Mouse (Mus musculus) liver, embryonic 12.5 days (tissue): ENCODE measurements at regions not wholly inside any gene's neighbourhood (a gene's known extent, or its start where the extent isn't known, plus 50 kb on each side); places are given as distances from the start of the nearest gene placed in this dataset.

Experiments used
- ATAC-seq: fragments of 200-750 bp; cut with Nextera tagmentation; 2 replicates; pipeline ENCODE4 v1.8.0; 2017; ENCODE audit warnings: moderate number of reproducible peaks, mild to moderate bottlenecking, moderate library complexity
- H3K27ac ChIP-seq: fragments of 300-500 bp; sonication (generic); 2 replicates; pipeline ENCODE4 v1.5.1; 2016; ENCODE audit warnings: mild to moderate bottlenecking
- H3K27me3 ChIP-seq: fragments of 300-500 bp; sonication (generic); replicated peaks from 2 replicates; pipeline ENCODE4 v1.6.1; 2016; ENCODE audit warnings: mild to moderate bottlenecking, moderate library complexity
- H3K36me3 ChIP-seq: fragments of 300-500 bp; sonication (generic); 2 replicates; pipeline ENCODE4 v1.6.1; 2016; ENCODE audit warnings: mild to moderate bottlenecking, moderate library complexity
- H3K4me1 ChIP-seq: fragments of 300-500 bp; sonication (generic); 2 replicates; pipeline ENCODE4 v1.6.1; 2016
- H3K4me2 ChIP-seq: fragments of 300-500 bp; sonication (generic); 2 replicates; pipeline ENCODE4 v1.6.1; 2016; ENCODE audit warnings: mild to moderate bottlenecking, moderate library complexity
- H3K4me3 ChIP-seq: fragments of 300-500 bp; sonication (generic); 2 replicates; pipeline ENCODE4 v1.5.1; 2016; ENCODE audit warnings: mild to moderate bottlenecking, moderate library complexity
- H3K9ac ChIP-seq: fragments of 300-500 bp; sonication (generic); 2 replicates; pipeline ENCODE4 v1.6.1; 2016; ENCODE audit warnings: mild to moderate bottlenecking, moderate library complexity
- H3K9me3 ChIP-seq: fragments of 300-500 bp; sonication (generic); replicated peaks from 2 replicates; pipeline ENCODE4 v1.6.1; 2016; ENCODE audit warnings: mild to moderate bottlenecking, moderate library complexity
- WGBS: fragments of 180-500 bp; shearing (Covaris S2); methylation state at CpG from one replicate; pipeline ENCODE4 v1.1.7; 2016; ENCODE audit not compliant: insufficient replicate concordance; 5-methylcytosine and 5-hydroxymethylcytosine counted together

DNA sequence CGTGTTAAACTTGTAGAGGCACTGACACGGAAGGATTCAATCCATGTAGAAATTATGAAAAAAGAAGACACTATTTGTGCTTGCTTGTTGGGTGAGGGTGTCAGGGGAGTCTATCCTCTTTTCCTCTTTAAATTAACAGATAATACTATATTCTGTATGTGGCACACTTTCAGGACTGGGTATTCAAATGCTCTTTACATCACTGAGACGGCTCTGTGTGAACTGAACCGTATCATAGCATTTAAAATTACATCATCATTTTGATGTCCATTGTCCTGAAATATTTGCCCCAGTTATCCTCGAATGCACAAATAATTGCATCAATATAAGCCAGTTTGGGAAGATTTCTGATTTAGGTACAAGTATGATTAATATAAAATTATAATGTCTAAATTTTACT is 478.2 kb downstream of the Ptprc start:
- WGBS: 63% methylated on average over 5 of the region's 5 CpGs
- ATAC-seq: no peak
- Histone ChIP-seq H3K9me3 (no peaks in the 10 kb centered on the region), H3K27me3 (no peaks in the 10 kb centered on the region), H3K4me1 (no peaks in the 10 kb centered on the region), H3K9ac (no peak overlapping the region), H3K36me3 (no peaks in the 10 kb centered on the region), H3K4me2 (no peak overlapping the region), H3K4me3 (no peak overlapping the region), H3K27ac (no peak overlapping the region)

DNA sequence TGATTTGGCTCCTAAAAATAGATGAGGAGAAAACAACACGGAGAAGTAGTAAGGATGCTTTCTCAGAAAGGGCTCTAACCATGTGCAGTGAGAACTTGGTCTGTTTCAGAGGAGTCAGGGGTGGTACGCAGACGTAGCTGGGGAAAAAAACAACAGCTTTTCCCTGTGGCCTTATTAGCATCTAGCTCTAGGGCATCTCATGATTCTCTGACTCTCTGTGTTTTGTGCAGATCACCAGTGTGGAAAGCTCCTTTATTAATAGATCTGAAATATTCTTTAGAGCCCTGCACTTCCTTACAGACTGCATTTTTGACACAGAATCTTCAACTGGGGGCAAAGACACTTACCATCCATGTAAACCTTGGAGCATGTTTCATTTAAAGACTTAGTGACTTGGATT is 478.7 kb downstream of the Ptprc start:
- Histone ChIP-seq H3K4me3 (no peak overlapping the region), H3K27ac (no peak overlapping the region), H3K36me3 (no peaks in the 10 kb centered on the region), H3K4me2 (no peak overlapping the region), H3K27me3 (no peaks in the 10 kb centered on the region), H3K9me3 (no peaks in the 10 kb centered on the region), H3K4me1 (no peaks in the 10 kb centered on the region), H3K9ac (no peak overlapping the region)
- 58% methylated on average over 3 of the region's 3 CpGs for WGBS
- ATAC-seq: no peak

DNA sequence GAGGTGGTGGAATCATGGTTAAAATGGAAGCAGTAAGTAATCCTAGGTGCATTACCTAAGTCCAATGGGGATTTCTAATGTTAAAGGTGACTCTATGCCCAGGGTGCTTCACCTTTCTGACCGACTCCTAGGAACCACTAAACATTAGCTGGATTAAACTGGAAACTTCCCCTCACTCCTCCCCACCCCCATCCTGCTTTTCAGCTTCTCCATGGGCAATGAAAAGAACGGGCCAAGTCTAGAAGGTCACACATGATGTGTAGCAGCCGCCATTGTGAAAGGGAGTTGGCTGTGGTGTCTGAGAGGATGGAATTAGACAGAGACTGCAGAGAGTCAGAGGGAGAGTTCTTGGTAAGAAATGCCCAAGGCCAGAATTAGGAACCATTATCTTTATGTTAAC is 479.8 kb downstream of the Ptprc start:
- WGBS: 65% methylated on average over 3 of the region's 3 CpGs
- no peak overlapping the region for H3K27ac ChIP-seq
- H3K4me1 ChIP-seq: no peaks in the 10 kb centered on the region
- H3K9me3 ChIP-seq: no peaks in the 10 kb centered on the region
- ATAC-seq: no peak
- no peak overlapping the region for H3K4me3 ChIP-seq
- no peak overlapping the region for H3K4me2 ChIP-seq
- H3K27me3 ChIP-seq: no peaks in the 10 kb centered on the region
- no peak overlapping the region for H3K9ac ChIP-seq
- no peaks in the 10 kb centered on the region for H3K36me3 ChIP-seq

DNA sequence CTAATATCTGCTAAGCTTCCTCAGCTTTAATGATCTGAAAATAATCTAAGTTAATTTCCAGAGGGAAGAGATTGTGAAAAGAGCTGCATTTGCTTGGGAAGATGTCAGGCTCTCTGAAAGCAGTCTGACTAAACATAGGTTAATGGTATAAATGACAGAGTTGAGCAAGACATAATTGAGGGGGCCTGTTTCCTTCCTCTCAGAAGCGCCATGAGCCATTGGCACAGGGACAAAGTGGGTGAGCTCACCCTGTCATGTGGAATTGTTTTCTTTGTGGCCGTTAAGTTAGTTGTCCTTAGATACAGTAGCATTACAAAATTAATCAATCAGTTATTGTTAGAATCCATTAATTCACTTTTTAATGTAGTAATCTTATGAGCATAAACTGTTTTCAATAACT is 483.0 kb downstream of the Ptprc start:
- Histone ChIP-seq H3K36me3 (no peaks in the 10 kb centered on the region), H3K9me3 (no peaks in the 10 kb centered on the region), H3K9ac (no peak overlapping the region), H3K4me1 (no peaks in the 10 kb centered on the region), H3K4me3 (no peak overlapping the region), H3K27ac (no peak overlapping the region), H3K27me3 (no peaks in the 10 kb centered on the region), H3K4me2 (no peak overlapping the region)
- WGBS: 35% methylated on average over 2 of the region's 2 CpGs
- no peak for ATAC-seq

DNA sequence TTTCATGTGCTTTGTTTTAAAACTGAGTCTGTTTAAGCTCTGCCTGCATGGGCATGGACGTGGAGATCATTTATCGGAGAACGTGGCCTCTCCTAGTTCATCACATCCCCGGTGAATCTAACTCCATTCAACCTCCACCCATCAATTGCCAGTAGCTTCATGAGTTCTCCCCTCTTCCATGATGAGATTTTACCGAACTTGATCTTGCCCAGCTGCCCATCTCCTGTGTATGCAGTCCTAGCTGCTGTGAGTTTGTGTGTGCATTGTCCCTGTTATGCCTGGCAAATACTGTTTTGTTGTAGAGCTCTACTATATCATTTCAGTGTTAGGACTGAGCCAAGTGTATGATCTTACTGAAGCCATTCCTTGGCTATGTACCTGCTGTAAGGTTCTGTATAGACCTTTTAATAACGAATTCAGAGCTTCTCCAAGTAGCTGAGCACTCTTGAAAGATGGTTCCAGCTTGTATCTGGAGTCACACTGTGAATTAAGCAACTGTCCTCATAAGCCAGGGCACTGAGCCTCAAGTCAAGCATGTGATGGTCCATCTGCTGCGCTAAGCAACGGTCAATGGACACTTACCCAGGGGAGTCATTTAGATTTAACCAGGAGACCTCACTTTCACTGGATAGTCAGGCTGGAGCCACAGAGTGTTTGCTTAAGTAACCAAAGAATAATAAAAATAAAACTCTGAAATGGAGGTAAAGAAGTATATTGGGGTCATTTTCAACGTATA is 484.5 kb downstream of the Ptprc start:
- no peak overlapping the region for H3K4me2 ChIP-seq

DNA sequence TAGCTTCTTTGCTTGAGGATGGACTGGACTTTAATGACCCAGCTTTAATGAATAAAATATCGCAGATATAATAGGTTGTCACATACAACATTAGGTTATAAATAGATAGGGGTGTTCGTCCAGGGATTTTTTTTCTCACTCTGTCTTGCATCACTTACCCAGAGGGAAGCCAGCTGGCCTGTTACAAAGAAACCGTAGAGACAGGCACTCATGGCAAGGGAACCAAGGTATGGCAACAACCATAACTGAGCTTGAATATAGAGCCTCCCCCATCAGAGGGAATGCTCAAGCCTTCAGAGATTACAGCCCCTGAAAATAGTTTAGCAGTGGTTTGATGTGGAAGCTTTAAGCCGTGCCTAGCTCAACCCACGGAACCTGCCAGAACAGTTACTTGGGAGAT is 504.9 kb downstream of the Ptprc start:
- no peak overlapping the region for H3K4me3 ChIP-seq
- H3K9me3 ChIP-seq: no peaks in the 10 kb centered on the region
- no peaks in the 10 kb centered on the region for H3K27me3 ChIP-seq
- H3K36me3 ChIP-seq: no peaks in the 10 kb centered on the region
- no peaks in the 10 kb centered on the region for H3K4me1 ChIP-seq
- WGBS: 70% methylated on average over 5 of the region's 5 CpGs
- no peak overlapping the region for H3K4me2 ChIP-seq
- ATAC-seq: no peak
- no peak overlapping the region for H3K9ac ChIP-seq
- H3K27ac ChIP-seq: no peak overlapping the region

More for the DNA sequence above, 484.5 kb downstream of the Ptprc start:
- WGBS: 76% methylated on average over 9 of the region's 9 CpGs
- H3K27me3 ChIP-seq: no peaks in the 10 kb centered on the region
- no peaks in the 10 kb centered on the region for H3K36me3 ChIP-seq
- no peaks in the 10 kb centered on the region for H3K9me3 ChIP-seq
- no peaks in the 10 kb centered on the region for H3K4me1 ChIP-seq
- H3K4me3 ChIP-seq: no peak overlapping the region
- no peak for ATAC-seq
- H3K9ac ChIP-seq: no peak overlapping the region
- no peak overlapping the region for H3K27ac ChIP-seq

DNA sequence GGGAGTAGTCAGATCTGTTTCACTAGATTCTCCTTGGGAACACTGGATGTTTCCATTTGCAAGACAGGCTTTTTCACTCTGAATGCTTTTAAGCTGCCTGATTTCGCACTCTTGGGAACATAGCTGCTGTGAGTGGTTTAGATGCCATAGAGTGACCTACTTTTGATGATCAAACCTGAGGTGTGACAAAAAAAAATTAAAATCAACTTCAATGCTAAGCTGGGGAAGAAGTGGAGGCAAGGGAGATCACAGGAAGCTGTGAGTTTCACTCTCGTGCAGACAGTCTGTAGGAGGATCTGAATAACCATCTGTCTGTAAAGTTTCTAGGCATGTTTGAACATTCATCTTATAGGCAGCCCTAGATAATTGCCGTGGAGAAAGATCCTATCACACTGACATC is 505.7 kb downstream of the Ptprc start:
- ATAC-seq: no peak
- WGBS: 67% methylated on average over 3 of the region's 3 CpGs
- H3K9ac ChIP-seq: no peak overlapping the region
- no peak overlapping the region for H3K4me2 ChIP-seq
- H3K4me3 ChIP-seq: no peak overlapping the region
- H3K27me3 ChIP-seq: no peaks in the 10 kb centered on the region
- no peak overlapping the region for H3K27ac ChIP-seq
- H3K36me3 ChIP-seq: no peaks in the 10 kb centered on the region
- no peaks in the 10 kb centered on the region for H3K4me1 ChIP-seq
- H3K9me3 ChIP-seq: no peaks in the 10 kb centered on the region

DNA sequence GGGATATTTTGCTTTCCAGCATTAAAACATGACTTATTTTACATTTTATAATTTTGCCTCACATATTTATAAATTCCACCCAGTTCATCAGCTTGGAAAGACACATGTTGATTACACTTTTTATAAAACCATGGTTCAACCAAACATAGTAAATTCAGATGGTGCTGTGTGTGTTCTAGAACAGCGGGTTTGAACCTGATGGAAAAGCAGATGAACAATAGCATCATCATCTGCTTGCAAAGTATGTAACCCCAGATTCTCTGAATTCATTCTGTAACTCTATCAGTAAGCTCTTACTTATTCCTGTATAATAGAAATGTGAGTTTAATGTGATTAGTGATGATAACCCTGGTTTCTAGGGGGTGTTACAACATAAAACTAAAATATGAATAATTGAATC is 517.4 kb downstream of the Ptprc start:
- no peak overlapping the region for H3K4me2 ChIP-seq
- ATAC-seq: no peak
- WGBS: 58% methylated on average over 1 of the region's 1 CpGs
- H3K4me1 ChIP-seq: no peaks in the 10 kb centered on the region
- no peaks in the 10 kb centered on the region for H3K36me3 ChIP-seq
- no peaks in the 10 kb centered on the region for H3K9me3 ChIP-seq
- H3K27ac ChIP-seq: no peak overlapping the region
- H3K27me3 ChIP-seq: no peaks in the 10 kb centered on the region
- H3K4me3 ChIP-seq: no peak overlapping the region
- no peak overlapping the region for H3K9ac ChIP-seq

DNA sequence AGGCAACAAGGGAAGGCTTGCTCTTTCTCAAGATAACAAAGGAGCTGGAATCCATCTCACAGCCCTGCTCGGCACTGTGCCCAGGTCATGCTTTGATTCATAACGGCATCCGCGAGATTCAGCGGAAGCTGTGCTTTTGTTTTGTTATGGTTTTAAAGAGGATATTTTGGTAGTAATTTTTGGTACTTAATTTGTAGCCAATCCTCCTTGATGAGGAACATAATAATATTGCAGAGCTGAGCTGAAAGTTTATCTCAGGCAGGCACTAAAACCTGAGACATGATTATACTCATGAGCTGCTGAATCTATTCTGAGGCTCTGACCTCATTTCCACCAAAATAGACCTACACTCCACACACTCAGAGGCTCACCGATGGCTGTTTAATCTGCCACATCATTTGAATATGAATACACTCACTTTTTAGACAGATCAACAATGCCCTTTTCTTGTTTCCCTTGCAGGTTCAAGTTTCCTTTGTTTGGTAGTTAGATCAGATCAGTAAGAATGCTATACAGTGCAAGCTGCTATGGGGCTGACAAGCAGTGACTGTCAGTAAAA is 518.5 kb downstream of the Ptprc start:
- no peaks in the 10 kb centered on the region for H3K9me3 ChIP-seq
- no peaks in the 10 kb centered on the region for H3K4me1 ChIP-seq
- 78% methylated on average over 6 of the region's 6 CpGs for WGBS
- no peak overlapping the region for H3K4me2 ChIP-seq
- H3K36me3 ChIP-seq: no peaks in the 10 kb centered on the region
- no peak for ATAC-seq
- no peaks in the 10 kb centered on the region for H3K27me3 ChIP-seq
- H3K27ac ChIP-seq: no peak overlapping the region
- H3K4me3 ChIP-seq: no peak overlapping the region
- H3K9ac ChIP-seq: no peak overlapping the region

DNA sequence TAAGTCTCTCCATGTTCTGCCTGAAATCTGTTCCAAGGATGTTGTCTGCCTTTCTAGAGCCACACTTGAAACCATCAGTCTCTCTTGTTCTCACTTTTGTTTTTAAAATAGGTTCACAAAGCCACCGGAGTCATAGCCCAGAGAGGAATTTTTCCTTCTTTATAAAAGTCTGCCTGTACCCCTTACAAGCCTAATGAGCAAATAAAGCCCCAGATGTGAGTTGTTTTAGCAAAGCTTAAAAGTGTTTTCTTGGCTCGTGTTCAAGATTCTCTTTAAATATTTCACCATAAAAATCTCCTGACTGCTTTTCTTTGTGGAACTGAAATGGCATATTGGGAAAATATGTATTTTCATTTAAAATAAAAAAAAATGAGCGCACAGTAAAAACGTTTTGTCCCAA is 521.3 kb downstream of the Ptprc start:
- no peak for ATAC-seq
- Histone ChIP-seq H3K36me3 (no peaks in the 10 kb centered on the region), H3K4me1 (no peaks in the 10 kb centered on the region), H3K4me3 (no peak overlapping the region), H3K4me2 (no peak overlapping the region), H3K9ac (no peak overlapping the region), H3K27ac (no peak overlapping the region), H3K9me3 (no peaks in the 10 kb centered on the region), H3K27me3 (no peaks in the 10 kb centered on the region)
- 60% methylated on average over 4 of the region's 4 CpGs for WGBS

DNA sequence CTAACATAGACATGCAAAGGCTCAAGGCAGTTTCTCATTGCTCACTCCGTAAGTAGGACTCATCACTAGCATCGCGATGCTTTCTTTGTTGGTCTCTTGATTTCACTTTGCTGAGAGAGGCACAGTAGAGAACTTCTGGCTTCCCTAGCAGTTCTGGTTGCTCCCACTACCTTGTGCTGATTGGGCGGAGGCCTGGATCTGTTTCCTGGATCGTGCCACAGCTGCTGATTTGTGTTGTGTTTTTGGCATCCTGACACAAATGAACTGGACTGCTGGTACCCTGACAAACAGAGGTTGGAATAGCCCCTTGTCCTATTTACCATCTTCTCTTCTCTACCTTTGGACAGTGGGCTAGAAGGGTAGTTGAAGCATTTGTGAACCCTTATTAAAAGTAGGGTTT is 522.0 kb downstream of the Ptprc start:
- Histone ChIP-seq H3K9me3 (no peaks in the 10 kb centered on the region), H3K4me1 (no peaks in the 10 kb centered on the region), H3K27ac (no peak overlapping the region), H3K27me3 (no peaks in the 10 kb centered on the region), H3K4me2 (no peak overlapping the region), H3K4me3 (no peak overlapping the region), H3K36me3 (no peaks in the 10 kb centered on the region), H3K9ac (no peak overlapping the region)
- no peak for ATAC-seq
- 65% methylated on average over 5 of the region's 5 CpGs for WGBS

DNA sequence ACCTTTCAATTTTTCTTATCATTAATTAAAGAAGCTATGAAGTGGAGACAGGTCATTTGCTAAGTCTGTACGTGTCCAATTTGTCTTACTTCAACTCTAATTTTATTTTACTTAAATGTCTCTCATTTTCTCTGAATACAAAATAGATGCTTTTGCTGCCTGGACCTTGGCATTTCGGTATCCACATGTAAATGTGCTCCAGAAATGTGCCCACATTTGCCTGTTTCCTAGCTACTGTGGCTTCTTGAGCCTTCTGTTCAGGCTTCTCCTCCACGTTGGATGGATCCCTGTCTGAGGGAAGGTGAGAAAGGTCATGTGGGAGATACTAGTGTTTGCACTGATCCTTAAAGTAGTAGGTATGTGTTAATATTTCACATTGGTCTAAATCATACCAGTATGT is 524.9 kb downstream of the Ptprc start:
- Histone ChIP-seq H3K4me2 (no peak overlapping the region), H3K36me3 (no peaks in the 10 kb centered on the region), H3K9me3 (no peaks in the 10 kb centered on the region), H3K27ac (no peak overlapping the region), H3K9ac (no peak overlapping the region), H3K27me3 (no peaks in the 10 kb centered on the region), H3K4me3 (no peak overlapping the region), H3K4me1 (no peaks in the 10 kb centered on the region)
- WGBS: 38% methylated on average over 3 of the region's 3 CpGs
- no peak for ATAC-seq

DNA sequence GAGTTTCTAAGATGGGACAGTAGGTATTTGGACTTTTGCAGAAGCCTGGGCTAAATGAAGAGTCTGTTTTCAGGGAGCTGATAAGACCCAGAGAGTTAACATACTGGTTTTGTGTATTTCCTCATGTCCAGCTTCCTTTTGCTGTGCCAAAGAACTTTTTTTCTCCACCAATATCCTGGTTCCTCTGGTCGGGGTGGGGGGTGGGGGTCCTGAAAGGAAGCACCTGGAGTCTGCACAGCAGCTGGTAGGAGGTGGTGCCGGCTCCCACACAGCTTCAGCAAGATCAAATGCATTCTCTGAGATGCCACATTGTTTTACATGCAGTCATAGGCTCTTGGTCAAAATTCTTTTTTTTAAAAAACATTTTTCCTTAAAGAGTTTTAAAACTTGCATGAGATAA is 525.4 kb downstream of the Ptprc start:
- H3K27me3 ChIP-seq: no peaks in the 10 kb centered on the region
- no peak for ATAC-seq
- no peaks in the 10 kb centered on the region for H3K36me3 ChIP-seq
- no peak overlapping the region for H3K27ac ChIP-seq
- 21% methylated on average over 2 of the region's 2 CpGs for WGBS
- H3K9ac ChIP-seq: no peak overlapping the region
- H3K9me3 ChIP-seq: no peaks in the 10 kb centered on the region
- no peaks in the 10 kb centered on the region for H3K4me1 ChIP-seq
- no peak overlapping the region for H3K4me2 ChIP-seq
- no peak overlapping the region for H3K4me3 ChIP-seq
